Mouse (Mus musculus): Measurements from ENCODE around the gene Zfhx2. TPM values are rescaled to one million over a fixed set of nuclear protein-coding genes. Genes with fewer than 3 reads are reported as not detected.

Gene Zfhx2
- total and polyA plus RNA-seq, 3 experiments = 0.42 to 3.2 TPM; not detected in 1

DNA sequence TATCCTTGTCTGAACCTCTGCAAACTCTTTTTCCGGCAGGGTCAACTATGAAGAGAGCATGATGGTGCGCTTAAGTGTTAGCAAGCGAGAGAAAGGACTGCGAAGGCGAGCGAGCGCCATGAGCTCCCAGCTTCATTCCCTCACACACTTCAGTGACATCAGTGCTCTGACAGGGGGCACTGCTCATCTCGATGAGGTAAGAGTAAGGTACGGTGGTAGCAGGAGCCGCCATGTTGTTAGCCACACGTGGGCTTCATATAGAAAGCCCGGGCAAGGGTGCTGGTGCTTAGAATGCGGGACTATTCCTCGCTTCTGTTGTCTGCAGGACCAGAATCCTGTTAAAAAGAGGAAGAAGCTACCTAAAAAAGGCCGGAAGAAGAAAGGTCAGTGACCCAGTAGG is 69.1 kb downstream of the Zfhx2 start:
- no peaks in the 10 kb centered on the region for H3K27me3 ChIP-seq (ENCODE audit: control insufficient read depth in 1 of 2, insufficient read depth in 2 of 2, low read length in 2 of 2)
- H3K9ac ChIP-seq (ENCODE audit: control insufficient read depth, low read depth, low read length, poor library complexity, severe bottlenecking) = no peak overlapping the region
- no peak for TF ChIP-seq GATA1 (IDR thresholded peaks at IDR 0.05; ENCODE audit: low read depth, low read length)
- H3K36me3 ChIP-seq (ENCODE audit: control insufficient read depth in 1 of 2, insufficient read depth in 2 of 2, low read length in 2 of 2) = peaks cover 0 to 6% of the 10 kb centered on the region in 2 experiments; a peak in 2 of 4 replicates
- no peaks in the 10 kb centered on the region for H3K4me1 ChIP-seq (ENCODE audit: control insufficient read depth in 1 of 2, insufficient read depth in 2 of 2, low read length in 2 of 2)
- no peaks in the 10 kb centered on the region for H3K9me3 ChIP-seq (replicated peaks; ENCODE audit: insufficient read depth, low read length)
- no peak overlapping the region for H3K4me3 ChIP-seq (ENCODE audit: control insufficient read depth in 1 of 2, insufficient read depth in 1 of 2, low read depth in 2 of 2, low read length in 2 of 2)
- DNase-seq (ENCODE audit: low read depth, low spot score) = no peak
- H3K27ac ChIP-seq (ENCODE audit: control insufficient read depth, low read depth, low read length) = no peak overlapping the region
- H3K79me2 ChIP-seq (ENCODE audit: control insufficient read depth, insufficient read depth, low read length, poor library complexity) = no peaks in the 10 kb centered on the region

GRCm38 (mm10) chr14:55020394-55020793 is 71.7 kb downstream of the Zfhx2 start:
- Histone ChIP-seq H3K4me3 (ENCODE audit: control insufficient read depth in 1 of 2, insufficient read depth in 1 of 2, low read depth in 2 of 2, low read length in 2 of 2) (no peak overlapping the region), H3K9me3 (replicated peaks; ENCODE audit: insufficient read depth, low read length) (no peaks in the 10 kb centered on the region), H3K4me1 (ENCODE audit: control insufficient read depth in 1 of 2, insufficient read depth in 2 of 2, low read length in 2 of 2) (no peaks in the 10 kb centered on the region; a peak in 2 of 4 replicates), H3K27ac (ENCODE audit: control insufficient read depth, low read depth, low read length) (no peak overlapping the region), H3K27me3 (ENCODE audit: control insufficient read depth in 1 of 2, insufficient read depth in 2 of 2, low read length in 2 of 2) (no peaks in the 10 kb centered on the region), H3K9ac (ENCODE audit: control insufficient read depth, low read depth, low read length, poor library complexity, severe bottlenecking) (no peak overlapping the region), H3K36me3 (ENCODE audit: control insufficient read depth in 1 of 2, insufficient read depth in 2 of 2, low read length in 2 of 2) (peaks cover 0 to 6% of the 10 kb centered on the region in 2 experiments; a peak in 2 of 4 replicates), H3K79me2 (ENCODE audit: control insufficient read depth, insufficient read depth, low read length, poor library complexity) (peaks cover 12% of the 10 kb centered on the region)
- DNase-seq (ENCODE audit: low read depth, low spot score) = no peak
- TF ChIP-seq ELF1 (IDR thresholded peaks at IDR 0.05; ENCODE audit: low read depth, low read length) (no peak), MAFK (IDR thresholded peaks at IDR 0.05; ENCODE audit: borderline replicate concordance, low read depth, low read length) (no peak), TBP (IDR thresholded peaks at IDR 0.05; ENCODE audit: low read depth, low read length) (no peak), POLR2AphosphoS5 (IDR thresholded peaks at IDR 0.05; ENCODE audit: borderline replicate concordance, low read depth, low read length) (no peak), JUND (IDR thresholded peaks at IDR 0.05; ENCODE audit: low read depth, low read length) (no peak), POLR2A (IDR thresholded peaks at IDR 0.05; ENCODE audit: control insufficient read depth in 1 of 2, insufficient read depth in 1 of 2, low read depth in 1 of 2, low read length in 2 of 2, poor library complexity in 1 of 2) (no peak), BHLHE40 (IDR thresholded peaks at IDR 0.05; ENCODE audit: borderline replicate concordance, low read depth, low read length) (no peak), NRF1 (IDR thresholded peaks at IDR 0.05; ENCODE audit: insufficient read depth, low read depth, low read length, poor library complexity, severe bottlenecking) (no peak), CHD2 (IDR thresholded peaks at IDR 0.05; ENCODE audit: low read length) (no peak), CTCF (IDR thresholded peaks at IDR 0.05 in 2 of 3, conservative IDR thresholded peaks at IDR 0.05 in 1 of 3; ENCODE audit: control insufficient read depth in 1 of 3, insufficient read depth in 1 of 3, low read depth in 2 of 3, low read length in 3 of 3, poor library complexity in 1 of 3, severe bottlenecking in 1 of 3) (no peak), NELFE (IDR thresholded peaks at IDR 0.05; ENCODE audit: low read depth, low read length) (no peak), E2F4 (IDR thresholded peaks at IDR 0.05; ENCODE audit: borderline replicate concordance, low read depth, low read length) (no peak)

- no peak for DNase-seq (ENCODE audit: low read depth, low spot score)
- TF ChIP-seq MAX (IDR thresholded peaks at IDR 0.05; ENCODE audit: low read length) (no peak), ETS1 (IDR thresholded peaks at IDR 0.05; ENCODE audit: low read depth, low read length) (no peak), CHD2 (IDR thresholded peaks at IDR 0.05; ENCODE audit: low read length) (no peak), MYB (IDR thresholded peaks at IDR 0.05; ENCODE audit: low read depth, low read length) (no peak), ZKSCAN1 (IDR thresholded peaks at IDR 0.05; ENCODE audit: low read depth, low read length) (no peak)
- H3K79me2 ChIP-seq (ENCODE audit: control insufficient read depth, insufficient read depth, low read length, poor library complexity) = peaks cover 12% of the 10 kb centered on the region
- no peak overlapping the region for H3K4me3 ChIP-seq (ENCODE audit: control insufficient read depth in 1 of 2, insufficient read depth in 1 of 2, low read depth in 2 of 2, low read length in 2 of 2)
- H3K9me3 ChIP-seq (replicated peaks; ENCODE audit: insufficient read depth, low read length) = no peaks in the 10 kb centered on the region
- H3K27ac ChIP-seq (ENCODE audit: control insufficient read depth, low read depth, low read length) = no peak overlapping the region
- H3K36me3 ChIP-seq (ENCODE audit: control insufficient read depth in 1 of 2, insufficient read depth in 2 of 2, low read length in 2 of 2) = peaks cover 4% of the 10 kb centered on the region in 2 experiments
- H3K9ac ChIP-seq (ENCODE audit: control insufficient read depth, low read depth, low read length, poor library complexity, severe bottlenecking) = no peak overlapping the region
- H3K4me1 ChIP-seq (ENCODE audit: control insufficient read depth in 1 of 2, insufficient read depth in 2 of 2, low read length in 2 of 2) = no peaks in the 10 kb centered on the region; a peak in 2 of 4 replicates
- H3K27me3 ChIP-seq (ENCODE audit: control insufficient read depth in 1 of 2, insufficient read depth in 2 of 2, low read length in 2 of 2) = no peaks in the 10 kb centered on the region
Measured at GRCm38 (mm10) chr14:55016876-55017275, 75.2 kb downstream of the Zfhx2 start.

Measured in MEL (cell line).